Mouse (Mus musculus): ENCODE measurements around the gene Hebp2. TPM values are rescaled to one million over a fixed set of nuclear protein-coding genes. Genes with fewer than 3 reads are reported as not detected.
A peak's percentile ranks its signal among the peaks of the same experiment; 100 is the strongest.
"Not testable (repeated sequence)": the region's sequence is repeated elsewhere in the genome, so short reads cannot be mapped to it uniquely, and the experiment has no call there.

The Hebp2 gene
- 1 to 10 TPM in 1 of 2 experiments, under 1 TPM in 1; 0.95 to 1.2 TPM for total RNA-seq (2021)

GRCm38 (mm10) chr10:18545813-18546235 is at the start of gene Hebp2:
TSS of gene Hebp2 (minus strand) at chr10:18546076.
- intact Hi-C loops (cut with DNase I): no loop called here
- DNase-seq: peak; percentile 63 to 66

- no peak for DNase-seq
Observed at GRCm38 (mm10) chr10:18589455-18589854, 43.6 kb upstream of the Hebp2 start.

GRCm38 (mm10) chr10:18584188-18584587 is 38.3 kb upstream of the Hebp2 start:
- intact Hi-C loops (cut with DNase I): no loop called here

More at GRCm38 (mm10) chr10:18589455-18589854, 43.6 kb upstream of the Hebp2 start:
- intact Hi-C loops (cut with DNase I): no loop called here

GRCm38 (mm10) chr10:18572581-18572980 is 26.7 kb upstream of the Hebp2 start:
- DNase-seq: no peak
- intact Hi-C loops (cut with DNase I): no loop called here

More at GRCm38 (mm10) chr10:18584188-18584587, 38.3 kb upstream of the Hebp2 start:
- DNase-seq: no peak

- peak; percentile 19 to 61 for DNase-seq
- intact Hi-C loops (cut with DNase I): loop anchor here (5.0 kb wide), 3 partner anchors 39 to 344 kb away; no protein-coding TSS in a partner anchor
Observed at GRCm38 (mm10) chr10:18562940-18563339, 17.1 kb upstream of the Hebp2 start.

- intact Hi-C loops (cut with DNase I): loop anchor here (5.0 kb wide), 3 partner anchors 41 to 346 kb away; no protein-coding TSS in a partner anchor
- no peak for DNase-seq
Observed at GRCm38 (mm10) chr10:18561445-18561844, 15.6 kb upstream of the Hebp2 start.

- intact Hi-C loops (cut with DNase I): not testable (repeated sequence)
Observed at GRCm38 (mm10) chr10:18559076-18559475, 13.2 kb upstream of the Hebp2 start.

GRCm38 (mm10) chr10:18549321-18550216 is 3.7 kb upstream of the Hebp2 start:
- no peak for DNase-seq
- intact Hi-C loops (cut with DNase I): no loop called here

More at GRCm38 (mm10) chr10:18559076-18559475, 13.2 kb upstream of the Hebp2 start:
- not testable (repeated sequence) for DNase-seq

GRCm38 (mm10) chr10:18547381-18547780 is 1.5 kb upstream of the Hebp2 start:
- DNase-seq: no peak
- intact Hi-C loops (cut with DNase I): no loop called here

- intact Hi-C loops (cut with DNase I): no loop called here
- no peak for DNase-seq
Observed at GRCm38 (mm10) chr10:18545309-18545708, 567 bp downstream of the Hebp2 start.

- DNase-seq: no peak
- intact Hi-C loops (cut with DNase I): no loop called here
Observed at GRCm38 (mm10) chr10:18536889-18537288, 9.0 kb downstream of the Hebp2 start.

- intact Hi-C loops (cut with DNase I): no loop called here
- DNase-seq: no peak
Observed at GRCm38 (mm10) chr10:18532293-18532692, 13.6 kb downstream of the Hebp2 start.

- DNase-seq: no peak
- intact Hi-C loops (cut with DNase I): no loop called here
Observed at GRCm38 (mm10) chr10:18530161-18530560, 15.7 kb downstream of the Hebp2 start.

- intact Hi-C loops (cut with DNase I): loop anchor here (2.0 to 5.0 kb wide), 2 partner anchors 212 to 474 kb away; partner anchors contain the start of genes Nhsl1 and Reps1
- DNase-seq: no peak
Observed at GRCm38 (mm10) chr10:18529177-18529576, 16.7 kb downstream of the Hebp2 start.

- intact Hi-C loops (cut with DNase I): loop anchor here (1.0 to 5.0 kb wide), 4 partner anchors 75 to 474 kb away; partner anchors contain the start of genes Nhsl1 and Reps1
- DNase-seq: no peak
Observed at GRCm38 (mm10) chr10:18528475-18528874, 17.4 kb downstream of the Hebp2 start.

- no peak for DNase-seq
- intact Hi-C loops (cut with DNase I): loop anchor here (1.0 to 5.0 kb wide), 4 partner anchors 74 to 473 kb away; partner anchors contain the start of genes Nhsl1 and Reps1
Observed at GRCm38 (mm10) chr10:18527766-18528165, 18.1 kb downstream of the Hebp2 start.

- no peak for DNase-seq
- intact Hi-C loops (cut with DNase I): loop anchor here (1.0 to 5.0 kb wide), 2 partner anchors 210 to 284 kb away; partner anchors contain the start of gene Nhsl1
Observed at GRCm38 (mm10) chr10:18526851-18527675, 18.8 kb downstream of the Hebp2 start.

- intact Hi-C loops (cut with DNase I): loop anchor here (1.0 to 5.0 kb wide), 2 partner anchors 209 to 283 kb away; partner anchors contain the start of gene Nhsl1
- peak in 1 of 2 experiments; percentile 20 for DNase-seq
Observed at GRCm38 (mm10) chr10:18526184-18526850, 19.6 kb downstream of the Hebp2 start.

GRCm38 (mm10) chr10:18525726-18526125 is 20.1 kb downstream of the Hebp2 start:
- intact Hi-C loops (cut with DNase I): loop anchor here (1.0 to 5.0 kb wide), 2 partner anchors 208 to 282 kb away; partner anchors contain the start of gene Nhsl1
- DNase-seq: no peak

- intact Hi-C loops (cut with DNase I): loop anchor here (5.0 kb wide), 1 partner anchor 208 kb away; the partner anchor contains the start of gene Nhsl1
- no peak for DNase-seq
Observed at GRCm38 (mm10) chr10:18525311-18525710, 20.6 kb downstream of the Hebp2 start.
